Mouse (Mus musculus) kidney, postnatal 25 days (tissue): Measurements from ENCODE around the gene Tas2r113.
"Not testable (repeated sequence)": the region's sequence is repeated elsewhere in the genome, so short reads cannot be mapped to it uniquely, and the experiment has no call there.

Experiments used
- DNase-seq, 2 experiments: peaks; one replicate each; pipeline ENCODE4 v3.0.0; 2021; ENCODE audit warnings: mixed read lengths in 2 of 2

Tas2r113 gene

DNA sequence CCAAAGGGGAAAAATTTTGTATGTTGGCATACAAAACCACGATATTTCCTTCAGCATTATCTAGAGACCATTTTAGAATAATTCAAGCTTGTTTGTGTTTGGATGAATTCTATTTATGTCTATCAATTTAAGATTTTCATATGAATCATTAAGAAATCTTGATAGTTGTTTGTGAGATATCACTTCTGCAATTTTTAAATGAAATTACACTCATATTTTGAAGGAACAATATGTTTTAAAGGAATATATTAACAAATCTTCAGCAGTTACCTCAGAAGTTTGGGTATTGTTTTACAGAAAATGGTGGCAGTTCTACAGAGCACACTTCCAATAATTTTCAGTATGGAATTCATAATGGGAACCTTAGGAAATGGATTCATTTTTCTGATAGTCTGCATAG lies at the start of gene Tas2r113:
Gene Tas2r113 (plus strand): TSS at position 301 of the 400 bp plus-strand sequence.
- DNase-seq = no peak

DNA sequence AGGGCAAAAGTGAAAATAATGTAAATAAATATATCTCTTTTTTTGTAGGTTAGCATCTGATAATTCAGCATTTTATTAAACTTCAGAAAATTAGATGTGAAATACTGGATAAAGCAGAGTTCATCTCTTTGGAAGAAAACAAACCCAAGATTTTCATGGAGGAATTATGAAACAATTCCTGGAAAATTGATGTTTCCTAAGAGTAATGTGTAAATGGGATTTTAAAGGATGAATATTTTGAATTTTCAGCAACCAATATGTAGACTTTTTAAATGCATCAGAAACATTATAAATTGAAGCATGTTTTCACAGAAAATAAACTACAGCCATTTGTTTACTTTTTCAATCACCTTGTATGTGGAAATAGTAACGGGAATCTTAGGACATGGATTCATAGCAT lies 46.0 kb upstream of the Tas2r113 start, which contains the start of gene Tas2r123:
Gene Tas2r123 (plus strand): TSS at position 301 of the 400 bp plus-strand sequence.
- DNase-seq = no peak

DNA sequence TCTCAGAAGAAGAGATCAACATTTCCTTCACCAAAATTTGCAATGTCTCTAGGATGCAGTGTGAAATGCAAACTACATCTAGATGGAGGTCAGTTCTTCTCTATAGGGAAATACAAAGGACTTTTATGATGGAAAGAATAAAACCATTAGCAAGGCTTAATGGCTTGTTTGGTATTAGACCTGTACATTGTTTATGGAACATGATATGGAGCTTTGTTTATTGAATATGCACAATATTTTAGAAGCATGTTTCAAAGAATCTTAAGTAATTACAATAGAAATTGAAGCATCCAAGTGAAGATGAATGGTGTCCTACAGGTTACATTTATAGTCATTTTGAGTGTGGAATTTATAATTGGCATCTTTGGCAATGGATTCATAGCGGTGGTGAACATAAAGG lies 37.7 kb upstream of the Tas2r113 start, which contains the start of gene Tas2r116:
Gene Tas2r116 (plus strand): TSS at position 301 of the 400 bp plus-strand sequence.
- no peak for DNase-seq

DNA sequence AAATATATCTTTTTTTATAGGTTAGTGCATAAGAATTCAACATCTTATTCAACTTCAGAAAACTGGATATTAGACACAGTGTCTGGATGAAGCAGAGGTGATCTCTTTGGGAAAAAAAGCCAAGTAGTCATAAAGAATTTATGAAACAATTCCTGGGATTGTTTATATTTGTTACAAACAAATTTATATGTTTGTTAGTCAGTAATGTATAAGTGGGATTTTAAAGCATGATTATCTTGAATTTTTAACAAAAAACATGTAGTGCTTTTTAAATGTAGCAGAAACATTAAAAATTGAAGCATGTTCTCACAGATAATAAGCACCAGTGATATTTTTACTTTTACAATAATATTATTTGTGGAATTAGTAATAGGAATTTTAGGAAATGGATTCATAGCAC lies 25.1 kb upstream of the Tas2r113 start, which contains the start of gene Tas2r110:
Gene Tas2r110 (plus strand): TSS at position 301 of the 400 bp plus-strand sequence.
- no peak for DNase-seq

DNA sequence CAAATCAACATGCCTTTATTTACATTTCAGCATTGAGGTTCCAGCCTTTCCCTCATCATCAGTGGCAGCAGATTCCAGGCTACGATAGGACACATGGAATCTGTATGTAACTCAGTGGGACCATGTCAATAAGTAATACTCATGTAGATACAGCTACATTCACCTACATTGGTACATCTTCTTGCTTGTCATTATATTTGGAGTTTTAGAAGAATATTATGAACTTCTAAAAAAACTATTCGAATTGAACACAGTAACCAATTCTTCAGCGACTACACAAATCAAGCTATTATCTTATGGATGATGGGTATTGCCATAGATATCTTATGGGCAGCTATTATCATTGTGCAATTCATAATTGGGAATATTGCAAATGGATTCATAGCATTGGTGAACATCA lies 16.5 kb downstream of the Tas2r113 start, which contains the start of gene Tas2r125:
Gene Tas2r125 (plus strand): TSS at position 301 of the 400 bp plus-strand sequence.
- DNase-seq = no peak

DNA sequence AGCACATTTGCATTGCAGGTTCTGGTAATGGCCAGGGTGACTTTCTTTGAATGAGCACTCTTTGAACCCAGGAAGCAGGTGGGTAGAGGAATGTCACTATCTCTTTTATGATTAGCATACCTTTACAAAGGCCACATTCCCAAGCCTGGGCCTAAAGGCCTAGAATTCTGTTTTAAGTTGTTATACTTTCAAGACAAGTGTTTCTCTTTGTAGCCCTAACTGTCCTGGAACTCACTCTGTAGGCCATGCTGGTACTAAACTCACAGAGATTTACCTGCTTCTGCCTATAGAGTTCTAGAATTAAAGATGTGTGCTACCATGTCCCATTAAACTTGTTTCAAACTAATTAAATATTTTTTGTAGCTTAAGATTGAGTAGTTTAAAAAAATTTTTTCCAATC lies 48.6 kb downstream of the Tas2r113 start:
- DNase-seq = not testable (repeated sequence)
